Mouse (Mus musculus) ES-CJ7 (cell line): ENCODE data around the gene Nab2.

Experiments
- DNase-seq: peaks from one replicate; pipeline ENCODE4 v3.0.0; 2011; ENCODE audit warnings: low read depth, low spot score

Gene Nab2

DNA sequence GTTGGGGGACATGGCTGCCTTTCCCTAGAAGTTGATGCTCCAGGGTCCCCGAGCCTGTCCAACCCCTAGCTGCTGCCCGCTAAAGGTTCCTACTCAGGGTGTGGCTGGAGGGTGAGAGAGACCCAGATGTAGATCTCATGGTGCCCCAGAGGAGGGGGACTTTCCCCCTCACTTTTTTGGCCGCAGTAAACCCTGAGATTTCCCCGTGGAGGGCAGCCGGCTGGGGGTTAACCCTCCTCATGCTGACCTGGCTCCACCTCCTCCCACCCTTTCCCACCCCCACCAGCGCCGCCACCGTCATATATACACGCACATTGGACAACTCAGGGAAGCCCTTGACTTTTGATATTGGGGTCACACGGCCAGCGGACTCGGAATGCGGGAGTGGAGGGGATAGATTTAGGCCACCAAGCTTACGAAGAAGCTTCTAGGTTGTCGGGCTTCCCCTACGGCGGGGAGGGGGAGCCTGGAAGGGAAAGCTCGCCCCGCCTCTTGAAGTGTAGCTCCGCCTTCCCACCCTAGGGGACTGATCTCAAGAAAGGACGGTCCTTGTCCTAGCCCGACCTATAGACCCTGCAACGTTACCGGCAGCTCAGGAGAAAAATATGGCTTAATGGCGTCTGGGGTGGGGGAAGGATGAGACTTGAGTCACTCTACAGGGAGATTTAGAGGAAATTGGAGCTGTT, 24.7 kb downstream of the Nab2 start:
- DNase-seq: peak; percentile 67

DNA sequence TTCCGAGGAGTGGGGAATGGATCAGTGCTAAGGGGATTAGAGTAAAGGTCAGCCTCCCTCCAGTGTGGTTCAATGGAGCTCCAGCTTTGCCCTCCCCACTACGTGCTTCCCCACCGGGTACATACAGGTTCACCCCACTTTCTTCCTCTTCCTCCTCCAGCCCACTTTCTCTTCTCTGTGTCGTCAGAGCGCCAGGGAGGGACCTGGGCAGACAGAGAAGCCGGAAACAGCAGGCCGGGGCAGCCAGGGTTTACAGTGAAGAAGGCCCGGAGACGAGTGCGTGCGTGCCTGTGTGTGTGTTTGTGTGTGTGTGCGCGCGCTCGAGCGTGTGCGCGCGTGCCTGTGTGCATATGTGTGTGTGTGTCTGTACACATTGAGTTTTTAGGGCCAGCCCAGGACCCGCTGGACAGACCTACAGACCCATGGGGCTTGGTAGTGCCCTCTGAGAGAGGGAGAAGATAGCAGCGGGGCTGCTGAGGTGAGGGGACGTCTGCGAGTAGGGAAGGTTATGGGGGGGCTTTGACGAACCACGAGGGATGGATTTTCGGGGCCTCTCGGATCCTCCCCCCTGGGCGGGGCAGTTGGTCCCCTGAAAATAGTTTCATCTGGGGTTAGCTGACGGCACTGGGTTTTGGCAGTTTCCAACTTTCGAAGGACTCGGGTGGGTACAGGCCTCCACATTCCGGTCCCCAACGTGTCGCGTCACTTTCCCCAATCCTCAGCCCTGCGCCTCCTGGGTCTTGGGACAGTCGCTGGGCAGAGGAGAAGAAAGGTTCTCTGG, 25.4 kb downstream of the Nab2 start, which contains the start of gene Stat6:
Gene Stat6, plus strand, starts transcription at position 215 of the 781 bp plus-strand sequence.
- no peak for DNase-seq

DNA sequence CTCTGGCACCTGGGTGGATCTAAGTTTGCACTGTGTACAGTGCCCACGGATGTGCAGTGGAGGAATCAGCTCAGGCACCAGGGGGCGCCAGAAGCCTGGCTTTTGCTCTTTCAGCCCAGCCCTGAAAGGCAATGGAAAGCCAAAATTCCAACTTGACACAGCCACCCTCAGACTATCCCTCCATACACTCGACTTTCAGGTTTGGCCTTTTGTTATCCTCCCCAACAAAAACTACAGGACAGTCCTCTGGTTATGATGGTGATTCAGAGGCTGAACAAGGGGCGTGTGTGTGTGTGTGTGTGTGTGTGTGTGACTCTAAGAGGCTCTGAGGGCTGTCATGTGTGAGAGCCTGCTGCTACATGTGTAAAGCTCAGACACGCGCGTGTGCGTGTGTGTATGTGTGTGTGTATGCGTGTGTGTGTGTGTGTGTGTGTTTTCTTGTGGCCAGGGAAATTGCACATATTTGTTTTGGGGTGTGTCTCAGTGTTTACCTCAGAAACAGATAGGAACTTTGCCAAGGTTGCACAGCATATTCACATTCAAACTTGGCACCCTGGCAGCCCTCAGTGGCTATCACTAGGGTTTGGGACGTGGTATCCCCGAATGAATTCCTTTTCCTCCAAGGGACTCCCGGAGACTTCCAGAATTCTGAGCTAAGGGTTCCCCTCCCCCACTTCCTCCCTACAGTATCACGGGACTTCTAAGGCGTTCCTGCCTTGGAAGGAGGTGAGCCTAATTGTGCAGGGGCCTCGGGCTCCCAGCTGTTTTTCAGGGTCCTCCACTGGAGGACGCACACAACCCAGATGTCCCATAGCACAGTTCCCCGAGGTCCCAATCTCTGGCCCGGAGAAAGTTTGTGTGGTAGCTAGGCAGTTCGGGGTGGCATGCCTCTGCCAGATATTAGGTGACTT, 26.3 kb downstream of the Nab2 start:
- DNase-seq: peak; percentile 80

DNA sequence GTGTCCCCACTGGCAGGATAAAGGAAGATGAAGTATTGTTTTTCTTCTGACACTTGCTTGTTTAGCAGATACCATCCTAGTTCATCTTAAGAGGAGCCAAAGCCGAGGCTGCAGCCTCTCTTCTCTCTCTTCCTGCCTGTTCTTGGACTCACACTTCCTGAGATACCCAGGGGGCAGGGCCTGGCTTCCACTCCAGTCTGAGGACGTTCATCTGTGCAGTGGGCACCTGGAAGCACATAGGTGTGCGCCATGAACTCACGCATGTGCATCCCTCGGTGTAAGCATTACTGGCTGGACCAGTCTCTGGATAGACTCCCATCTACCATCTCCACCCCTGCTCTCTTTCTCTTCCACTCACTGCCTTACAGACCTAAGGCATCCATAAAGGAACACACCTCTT, 27.9 kb downstream of the Nab2 start:
- no peak for DNase-seq

DNA sequence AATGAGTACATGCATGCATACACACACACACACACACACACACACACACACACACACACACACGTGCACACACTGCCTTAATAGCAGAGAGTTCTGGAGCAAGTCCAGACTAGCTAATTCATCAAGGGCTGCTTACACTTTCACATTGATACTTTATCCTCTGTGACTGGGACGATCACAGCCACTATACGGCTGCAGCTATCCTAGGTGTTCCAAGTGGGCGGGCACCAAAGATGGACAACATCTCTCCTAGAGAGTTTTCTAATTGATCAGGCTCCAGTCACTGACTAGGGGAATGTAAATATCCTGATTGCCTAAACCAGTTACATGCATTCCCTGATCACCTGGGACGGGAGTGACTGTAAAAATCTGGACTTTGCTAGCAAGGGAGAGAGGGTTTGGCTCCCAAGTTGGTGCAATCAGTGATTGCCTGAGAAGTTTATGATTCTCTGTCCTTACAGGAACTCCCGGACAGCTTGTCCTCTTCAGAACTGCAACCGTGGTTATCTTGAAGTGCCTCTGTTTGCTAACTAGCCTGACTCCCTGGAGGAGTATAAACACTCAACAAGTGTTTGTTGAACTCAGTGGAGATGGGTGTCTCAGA, 35.6 kb downstream of the Nab2 start:
- no peak for DNase-seq

DNA sequence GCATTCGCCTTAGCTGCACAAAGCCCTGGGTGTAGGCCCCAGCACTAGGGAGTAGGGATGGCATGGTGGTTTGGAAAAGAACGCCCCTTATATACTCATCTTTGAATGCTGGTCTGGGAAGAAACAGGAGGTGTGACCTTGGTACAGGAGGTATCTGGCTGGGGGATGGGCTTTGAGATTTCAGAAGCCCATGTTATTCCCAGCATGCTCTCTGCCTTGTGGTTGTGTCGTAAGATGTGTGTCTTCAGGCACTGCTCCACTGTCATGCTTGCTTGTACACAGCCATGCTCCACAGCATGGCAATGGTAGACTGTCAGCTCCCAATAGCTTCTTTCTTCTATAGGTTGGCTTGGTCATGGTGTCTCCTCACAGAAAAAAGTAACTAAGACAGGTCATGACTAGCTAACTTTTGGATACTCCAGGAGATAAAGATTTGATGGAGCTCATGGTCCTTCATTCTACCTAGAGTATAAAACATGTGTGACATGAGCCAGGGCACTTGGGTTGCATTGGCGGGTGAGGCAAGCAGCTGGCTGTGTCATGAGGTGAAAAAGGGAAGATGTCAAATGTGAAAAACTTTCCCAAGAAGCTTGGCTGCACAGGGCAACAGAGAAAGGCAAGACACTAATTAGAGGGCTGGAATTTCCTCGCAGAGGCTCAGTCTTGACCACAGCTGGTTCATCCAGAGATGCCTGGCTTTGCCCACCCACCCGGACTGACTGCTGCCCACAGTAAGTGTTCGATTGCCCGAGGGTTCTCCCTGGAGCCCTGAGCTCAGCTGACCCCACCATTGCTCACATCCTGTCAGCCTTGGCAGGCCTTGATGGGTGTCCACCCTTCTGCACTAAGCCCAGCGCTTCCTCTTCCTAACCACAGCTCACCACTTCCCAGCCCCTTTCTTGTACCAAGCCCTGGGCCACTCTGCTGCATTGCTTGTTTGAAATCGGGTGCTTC, 36.8 kb downstream of the Nab2 start:
- no peak for DNase-seq

DNA sequence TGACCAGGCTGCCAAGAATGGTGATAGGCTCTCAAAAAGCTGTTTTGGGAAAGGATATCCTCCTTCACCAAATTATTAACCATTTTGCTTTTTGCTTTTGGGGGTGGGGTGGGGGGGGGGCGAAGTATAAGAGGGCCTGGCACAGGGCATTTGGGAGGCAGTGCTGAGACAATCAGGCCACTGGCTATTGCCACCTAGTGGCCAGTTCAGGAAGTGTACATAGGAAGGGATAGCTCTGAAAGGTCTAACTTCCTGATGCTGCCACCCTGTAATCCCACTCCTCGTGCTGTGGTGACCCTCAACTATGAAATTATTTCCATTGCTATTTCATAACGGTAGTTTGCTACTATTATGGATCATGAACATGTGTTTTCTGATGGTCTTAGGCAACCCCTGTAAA, 41.9 kb downstream of the Nab2 start:
- DNase-seq: peak; percentile 61

DNA sequence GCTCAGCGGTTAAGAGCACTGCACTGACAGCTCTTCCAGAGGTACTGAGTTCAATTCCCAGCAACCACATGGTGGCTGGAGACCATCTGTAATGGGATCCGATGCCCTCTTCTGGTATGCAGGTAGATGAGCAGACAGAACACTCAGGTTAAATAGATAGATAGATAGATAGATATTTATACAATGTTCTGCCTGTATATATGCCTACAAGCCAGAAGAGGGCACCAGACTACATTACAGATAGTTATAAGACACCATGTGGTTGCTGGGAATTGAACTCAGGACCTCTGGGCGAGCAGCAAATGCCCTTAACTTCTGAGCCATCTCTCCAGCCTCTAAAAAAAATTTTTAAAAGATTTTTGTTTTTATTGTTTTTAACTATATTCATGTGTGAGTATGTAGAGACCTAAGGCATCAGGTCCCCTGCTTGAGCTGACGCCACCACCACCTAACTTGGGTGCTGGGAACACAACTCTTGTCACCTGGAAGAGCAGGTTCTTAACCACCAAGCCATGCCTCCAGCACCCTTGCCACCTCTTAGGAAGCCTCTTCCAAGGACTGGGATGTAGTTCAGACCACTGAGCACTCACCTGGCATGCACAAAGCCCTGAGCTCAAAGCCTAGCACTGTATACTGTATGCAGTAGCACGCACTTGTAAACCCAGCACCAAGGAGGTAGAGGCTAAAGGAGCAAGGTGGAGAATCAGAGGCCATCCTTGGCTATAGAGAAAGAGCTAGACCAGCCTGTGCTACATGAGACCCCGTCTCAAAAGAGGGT, 44.7 kb downstream of the Nab2 start:
- peak; percentile 38 for DNase-seq

DNA sequence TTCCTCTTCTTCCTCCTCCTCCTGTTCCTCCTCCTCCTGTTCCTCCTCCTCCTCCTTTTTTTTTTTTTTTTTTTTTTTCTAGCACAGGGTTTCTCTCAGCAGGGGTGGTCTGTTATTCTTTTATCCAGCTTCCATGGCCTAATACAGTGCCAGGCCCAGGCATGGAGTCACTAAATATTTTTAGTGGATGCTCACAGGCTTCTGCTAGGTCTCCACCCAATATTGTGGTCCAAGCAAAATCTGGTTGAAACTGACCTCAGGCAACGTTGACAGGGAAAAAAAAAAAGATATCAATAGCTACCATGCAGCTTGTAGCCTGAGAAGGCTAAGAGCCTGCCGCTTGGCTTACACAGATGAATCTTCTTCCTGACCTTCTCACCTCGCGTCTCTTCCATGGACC, 45.7 kb downstream of the Nab2 start:
- DNase-seq: no peak

DNA sequence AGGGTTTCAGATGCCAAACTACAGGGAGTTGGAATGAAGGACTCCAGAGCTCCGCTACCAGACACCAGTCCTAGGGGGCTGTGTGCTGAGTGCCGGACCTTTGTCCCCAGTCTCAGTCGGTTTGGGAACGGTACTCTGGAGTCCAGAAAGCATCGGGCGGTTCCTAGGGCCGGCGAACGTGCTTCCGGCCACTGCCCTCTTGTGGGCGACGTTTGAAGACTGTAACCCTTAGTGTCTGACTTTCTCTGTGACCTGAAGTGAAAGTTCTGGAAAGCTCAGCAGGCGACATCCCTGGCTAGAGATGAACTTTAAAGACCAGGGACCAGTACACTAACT, 46.3 kb downstream of the Nab2 start:
- peak; percentile 38 for DNase-seq

DNA sequence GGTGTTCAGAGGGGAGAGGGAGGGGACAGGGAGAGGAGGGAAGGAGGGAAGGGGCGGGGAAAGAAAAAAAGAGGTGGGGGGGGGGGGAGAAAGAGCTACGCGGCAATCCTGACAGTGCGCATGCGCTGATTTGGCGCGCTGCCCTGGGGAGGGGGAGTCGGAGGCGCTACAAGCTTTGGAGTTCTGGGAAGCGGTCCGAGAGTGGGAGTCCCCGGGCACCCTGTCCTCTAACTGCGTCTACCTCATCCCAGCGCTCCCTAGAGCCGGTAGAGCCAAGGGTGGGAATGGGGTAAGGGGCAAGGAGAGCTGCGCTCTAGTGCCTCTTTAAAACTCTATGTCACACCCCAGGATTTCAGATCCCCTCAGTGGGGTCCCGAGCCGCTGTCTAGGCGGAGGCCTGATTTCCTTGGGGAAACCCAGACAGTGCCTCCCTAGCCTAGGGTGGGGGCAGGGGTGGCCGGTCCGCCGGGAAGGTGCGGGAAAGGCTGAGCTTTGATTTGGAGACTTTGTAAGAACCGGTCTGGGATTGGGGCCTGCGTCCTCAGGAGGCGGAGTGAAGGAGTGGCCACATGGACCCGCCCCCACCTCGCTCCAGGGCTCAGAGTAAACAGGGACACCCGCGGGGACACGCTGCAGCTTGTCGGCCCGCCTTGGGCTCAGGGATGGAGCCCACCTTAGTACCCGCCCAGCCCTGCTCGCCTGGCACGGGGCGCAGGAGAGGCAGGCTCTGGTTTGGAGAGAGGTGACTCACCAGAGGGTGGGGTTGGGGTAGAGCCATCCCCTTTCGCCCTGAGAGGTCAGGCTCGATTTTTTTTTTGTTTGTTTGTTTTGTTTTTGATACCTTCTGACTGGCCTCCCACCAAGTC, 46.9 kb downstream of the Nab2 start:
- DNase-seq: peak; percentile 95

DNA sequence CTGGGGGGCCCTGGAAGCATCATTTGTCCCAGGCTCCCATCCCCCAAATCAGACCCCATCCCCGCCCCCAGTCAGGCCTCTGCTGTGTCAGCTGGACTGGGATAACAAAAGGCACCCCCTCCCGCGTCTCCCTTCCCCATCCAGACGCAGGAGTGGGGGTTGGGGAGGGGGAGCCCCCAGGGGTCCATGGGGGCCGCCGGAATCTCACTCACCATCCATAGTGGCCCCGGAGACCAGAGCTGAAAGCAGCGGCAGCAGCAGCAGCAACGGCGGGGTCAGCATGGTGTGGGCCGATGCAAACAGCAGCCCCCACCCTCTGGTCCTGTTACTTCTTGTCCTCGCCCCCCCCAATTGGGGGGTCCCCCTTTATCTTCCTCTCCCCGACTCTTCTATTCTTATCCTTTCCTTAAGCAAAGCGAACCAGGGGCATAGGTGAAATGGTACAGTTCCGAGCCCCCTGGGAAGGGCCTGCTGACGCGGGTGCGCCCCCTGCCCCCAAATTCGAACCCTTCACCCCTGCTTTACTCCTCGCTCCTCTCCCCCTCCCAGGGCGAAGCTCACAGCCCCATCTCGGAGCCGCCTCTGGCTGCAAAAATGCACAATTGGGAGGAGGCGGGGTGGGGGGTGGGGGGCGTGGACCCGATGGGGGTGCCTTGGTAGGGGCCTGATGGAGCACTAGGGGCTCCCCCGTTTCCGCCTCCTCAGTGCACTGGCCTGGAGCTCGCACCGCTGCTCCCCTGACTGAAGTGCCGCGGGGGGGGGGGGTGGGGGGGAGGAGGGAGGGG, 47.8 kb downstream of the Nab2 start, which contains the start of gene Lrp1:
Gene Lrp1, minus strand, starts transcription at position 743 of the 785 bp plus-strand sequence.
- DNase-seq: peak; percentile 61

DNA sequence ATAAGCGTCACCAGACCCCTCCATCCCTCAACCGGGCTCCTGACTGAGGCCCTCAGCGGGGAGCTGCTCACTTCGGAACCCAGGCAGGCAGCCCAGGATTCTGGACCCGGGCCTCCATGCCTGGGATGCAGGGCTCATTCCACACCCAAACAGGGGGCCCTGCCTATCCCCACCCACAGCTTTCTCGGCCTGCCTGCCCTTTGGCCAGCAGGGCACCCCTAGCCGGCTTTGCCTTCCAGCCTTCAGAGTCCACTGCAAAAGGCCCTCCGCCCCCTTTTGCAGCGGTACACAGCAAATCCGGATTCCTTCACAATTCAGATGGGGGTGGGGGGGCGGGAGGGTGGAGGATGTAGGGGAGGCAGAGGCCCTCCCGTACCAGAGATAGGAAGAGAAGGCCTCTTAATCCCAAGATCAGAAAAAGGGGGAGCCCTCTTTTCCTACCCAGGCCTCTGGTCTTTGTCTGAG, 48.4 kb downstream of the Nab2 start:
- DNase-seq: no peak

DNA sequence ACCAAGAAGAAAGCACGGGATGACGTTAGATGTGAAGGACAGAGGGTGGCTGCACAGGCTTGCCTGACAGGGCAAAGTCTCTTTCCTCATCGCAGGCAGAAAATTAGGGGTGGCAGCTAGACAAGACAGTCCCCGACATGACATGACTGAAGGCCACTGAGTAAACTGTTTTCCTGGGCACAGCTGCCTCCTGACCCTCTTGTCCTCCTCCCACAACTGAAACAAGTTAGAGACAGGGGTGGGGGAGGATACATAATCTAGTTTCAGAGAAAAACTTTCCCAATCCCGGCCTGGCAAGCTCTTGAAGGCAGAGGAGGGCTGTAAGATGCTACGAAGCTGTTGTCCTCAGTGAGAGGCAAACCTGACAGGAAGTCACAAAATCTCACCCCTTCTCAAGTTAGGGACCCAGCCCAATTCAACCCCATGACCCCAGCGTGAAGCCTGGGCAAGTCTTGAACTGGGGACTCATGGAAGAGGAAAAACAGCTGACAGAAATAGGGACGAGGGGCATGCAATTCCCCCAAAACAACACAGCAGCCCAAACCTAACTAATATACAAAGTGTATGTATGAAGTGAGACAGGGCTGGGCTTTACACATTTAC, 49.1 kb downstream of the Nab2 start:
- DNase-seq: no peak

DNA sequence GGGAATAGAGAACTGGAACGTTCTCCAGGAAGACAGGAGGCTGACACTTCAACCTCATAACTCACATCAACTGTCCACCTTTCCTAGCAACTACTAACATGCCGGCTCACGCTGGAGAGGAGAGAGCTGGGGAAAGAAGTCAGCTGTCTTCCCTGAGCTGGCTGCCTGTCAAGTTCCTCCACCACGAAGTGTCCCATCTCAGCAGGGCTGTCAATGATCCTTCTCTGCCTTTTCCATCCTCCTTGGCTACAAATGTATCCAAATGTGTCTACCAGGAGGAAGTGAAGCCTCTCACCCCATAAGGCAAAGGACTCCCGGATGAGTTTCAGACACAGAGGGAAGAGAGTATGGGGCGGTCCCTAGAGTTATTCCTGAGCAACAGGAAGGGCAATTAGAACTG, 50.2 kb downstream of the Nab2 start:
- no peak for DNase-seq

DNA sequence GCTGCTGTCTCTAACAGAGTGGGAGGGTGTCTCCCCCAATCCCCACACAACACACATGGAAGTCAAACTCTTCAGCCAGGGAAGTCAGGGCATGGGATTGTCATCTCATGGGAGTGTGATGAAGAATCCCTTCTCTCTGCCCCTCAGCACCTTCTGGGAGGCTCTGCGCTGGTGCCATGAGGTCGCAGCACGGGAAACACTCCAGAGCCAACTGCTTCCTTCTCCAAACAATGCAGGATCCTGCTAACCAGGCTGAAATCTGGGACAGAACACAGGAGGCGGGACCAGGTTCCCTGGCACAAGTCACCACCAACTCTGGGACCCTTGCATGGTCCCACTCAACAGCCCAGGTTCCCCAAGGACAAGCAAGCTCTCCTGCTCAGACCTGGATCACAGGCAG, 51.1 kb downstream of the Nab2 start:
- DNase-seq: no peak

DNA sequence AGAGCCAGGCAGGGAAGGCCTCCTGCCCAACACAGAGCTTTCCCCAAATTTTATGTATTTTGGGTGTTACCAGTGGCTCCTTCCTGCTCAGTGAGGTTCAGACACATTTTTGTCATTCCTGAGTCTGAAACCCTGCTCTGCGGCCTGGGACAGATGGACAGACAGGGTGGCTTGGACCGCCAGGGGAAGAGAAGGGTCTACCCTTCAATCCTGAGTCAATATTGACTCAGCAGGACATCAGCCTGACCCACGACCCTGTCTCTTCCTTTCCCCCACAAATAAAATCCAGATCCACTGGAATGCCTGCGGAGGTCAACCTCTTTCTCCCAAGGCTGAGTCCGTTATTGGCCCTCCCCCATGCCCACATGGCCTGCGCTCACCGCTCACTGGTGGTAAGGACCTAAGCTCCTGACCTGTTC, 52.1 kb downstream of the Nab2 start:
- DNase-seq: no peak
